Mouse (Mus musculus): ENCODE measurements at regions not wholly inside any gene's neighbourhood (a gene's known extent, or its start where the extent isn't known, plus 50 kb on each side); places are given as distances from the start of the nearest gene placed in this dataset.
"Not testable (repeated sequence)": the region's sequence is repeated elsewhere in the genome, so short reads cannot be mapped to it uniquely, and the experiment has no call there.

- DNase-seq = not testable (repeated sequence)
Observed at GRCm38 (mm10) chr13:61805300-61805699, 235.4 kb upstream of the Cts3 start.

DNA sequence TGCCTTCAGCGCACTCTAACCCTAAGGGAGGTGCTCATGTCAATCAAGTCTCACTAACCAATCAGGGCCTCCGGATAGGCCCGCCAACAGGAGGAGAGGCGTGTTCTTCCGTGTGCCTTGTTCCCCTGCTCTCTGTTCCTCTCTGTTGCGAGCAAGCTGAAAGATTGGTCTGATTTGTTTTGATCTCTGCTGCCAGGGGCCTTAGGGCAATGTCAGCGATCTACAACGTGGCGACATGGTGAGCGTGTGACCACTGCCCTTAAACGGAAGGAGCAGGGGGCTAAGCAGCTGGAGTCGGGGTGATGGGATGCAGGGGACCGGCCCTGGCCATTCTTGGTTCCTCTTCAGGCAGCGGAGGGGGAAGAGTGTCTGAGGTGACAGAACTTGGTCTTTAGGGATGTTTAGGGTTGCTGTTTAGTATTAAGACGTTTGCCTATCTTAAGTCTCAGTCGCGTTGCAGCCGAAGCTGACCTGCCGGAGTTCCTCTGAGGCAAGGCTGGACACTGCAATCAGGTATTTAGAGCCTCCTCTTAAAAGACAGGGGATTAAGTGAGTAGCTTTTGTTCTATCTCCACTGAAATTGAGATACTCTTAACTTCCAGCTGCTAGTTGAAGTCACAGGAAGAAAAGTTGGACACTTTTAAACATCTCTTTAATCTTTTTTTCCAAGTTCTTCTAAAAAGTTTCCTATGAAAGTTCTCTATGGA is 234.4 kb upstream of the Cts3 start:
- DNase-seq = peak; percentile 49

DNA sequence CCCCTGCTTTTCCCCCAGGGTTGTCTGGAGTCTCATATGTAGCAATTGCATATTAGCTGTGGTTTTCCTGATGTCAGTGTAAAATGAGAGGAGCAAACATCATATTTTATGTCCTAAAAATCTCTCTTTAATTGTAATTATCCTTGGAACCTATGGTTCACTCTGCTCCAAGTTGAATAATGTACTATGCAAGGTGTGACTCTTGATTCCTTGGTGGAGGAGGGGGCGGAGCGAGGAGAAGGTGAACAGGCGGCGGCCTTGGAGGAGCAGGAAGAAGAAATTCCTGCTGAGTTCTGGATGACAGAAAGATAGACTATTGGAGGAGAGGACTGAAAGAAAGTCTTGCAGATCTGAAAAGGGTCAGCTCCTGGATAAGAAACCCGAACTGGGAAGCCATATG is 233.8 kb upstream of the Cts3 start:
- DNase-seq = not testable (repeated sequence)

DNA sequence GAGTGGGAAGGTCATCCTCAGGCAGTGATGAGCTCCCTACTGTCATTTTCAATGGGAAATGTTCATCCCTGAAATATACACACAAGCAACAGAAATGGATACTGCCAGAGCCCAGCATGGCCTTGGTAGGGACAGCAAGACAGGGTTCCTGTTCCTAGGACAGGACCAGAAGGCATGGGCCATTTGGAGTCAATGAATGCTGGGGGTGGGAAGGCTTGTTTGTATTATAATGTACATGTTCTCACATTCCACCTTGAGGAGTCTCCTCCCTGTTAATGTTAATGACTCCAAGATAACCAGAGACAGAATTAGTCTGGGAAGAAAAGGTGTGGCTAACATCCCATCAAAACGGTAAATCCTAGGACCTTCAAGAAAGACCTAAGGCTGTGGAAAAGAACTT is 193.5 kb upstream of the Cts3 start:
- DNase-seq = not testable (repeated sequence)
